ENCODE assay signal across 38 mouse cellular contexts in the genomic region with DNA sequence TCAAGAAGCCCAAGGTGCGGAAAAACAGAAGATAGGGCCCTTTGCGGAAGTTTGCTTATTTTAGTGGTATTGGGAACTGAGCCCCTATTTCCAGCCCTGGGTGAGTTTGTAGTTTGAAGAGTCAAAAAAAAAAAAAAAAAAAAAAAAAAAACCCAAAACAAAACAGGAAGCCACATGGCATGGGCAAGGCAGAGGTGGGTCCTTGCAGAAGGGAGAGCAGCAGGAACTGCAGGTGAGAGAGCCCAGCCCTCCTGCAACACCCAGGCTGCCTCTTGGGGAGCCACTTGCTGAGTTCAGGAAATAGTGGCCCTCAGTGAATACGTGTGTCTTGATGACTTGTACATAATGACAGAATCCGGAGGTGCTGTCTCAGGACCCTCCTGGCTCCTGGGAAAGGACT. TPM values are rescaled to one million over a fixed set of nuclear protein-coding genes. Genes with fewer than 3 reads are reported as not detected.
DNase-seq lines count a peak whose midpoint lies in the region; ATAC-seq and TF ChIP-seq lines count a peak whose summit lies in the region.
"Had no signal": no experiment of that assay in that cellular context is flagged by ENCODE, and none has a peak within 500 bp of the region (broad histone marks: within the 10 kb centered on the region; RNA-seq: fewer than 3 reads in every experiment).

No protein-coding gene starts in this region.

- peak overlapping the region; percentile 2 for H3K9ac ChIP-seq in heart, embryonic 13.5 days
- H3K9ac ChIP-seq: embryonic facial prominence, embryonic 12.5 days; hindbrain, embryonic 15.5 days; intestine, embryonic 15.5 days; midbrain, embryonic 15.5 days had no signal

- H3K27ac ChIP-seq in heart, embryonic 13.5 days (replicated peaks): no peak overlapping the region
- no peak overlapping the region for H3K27ac ChIP-seq in thymus, adult 2 months (ENCODE audit: control insufficient read depth, insufficient read depth, low read length)
- H3K27ac ChIP-seq in limb, embryonic 10.5 days: peak overlapping the region; percentile 75
- H3K27ac ChIP-seq: embryonic facial prominence, embryonic 12.5 days; hindbrain, embryonic 10.5 days; hindbrain, embryonic 15.5 days; intestine, embryonic 15.5 days; kidney, postnatal 0 days; left cerebral cortex, adult 2 months; midbrain, embryonic 10.5 days; midbrain, embryonic 15.5 days had no signal

- TF ChIP-seq CTCF in thymus, adult 2 months (IDR thresholded peaks at IDR 0.05; ENCODE audit: borderline replicate concordance, control insufficient read depth, extremely low read depth, insufficient read depth, low read length, poor library complexity): no peak

- peaks cover 51% of the 10 kb centered on the region for H3K27me3 ChIP-seq in heart, embryonic 13.5 days (replicated peaks)
- no peaks in the 10 kb centered on the region for H3K27me3 ChIP-seq in thymus, adult 2 months (ENCODE audit: control insufficient read depth, insufficient read depth, low read length)
- H3K27me3 ChIP-seq in limb, embryonic 10.5 days (ENCODE audit: low read depth, poor library complexity, severe bottlenecking): no peaks in the 10 kb centered on the region
- H3K27me3 ChIP-seq: embryonic facial prominence, embryonic 12.5 days; hindbrain, embryonic 15.5 days; intestine, embryonic 15.5 days had no signal

- DNase-seq in heart, adult 8-10 months (ENCODE audit: low spot score): no peak
- peak; percentile 8 for DNase-seq in thymus, postnatal 0 days (ENCODE audit: low spot score)
- DNase-seq in thymus, adult 2 months: no peak
- no peak for DNase-seq in limb, embryonic 10.5 days (ENCODE audit: low spot score)
- no peak for DNase-seq in layer of hippocampus, adult 18-20 months (ENCODE audit: low spot score in 2 of 2)
- DNase-seq in cerebellum, postnatal 36 days: no peak
- DNase-seq: adrenal gland, adult 2 months; adrenal gland, postnatal 36 days; cerebellum, adult 18-20 months; cerebellum, postnatal 14 days; gastrocnemius, postnatal 36 days; kidney, adult 2 months; lung, postnatal 10 days; right cerebral cortex, adult 18-20 months; spleen, adult 18-20 months; thymus, postnatal 36 days had no signal

- H3K36me3 ChIP-seq in heart, embryonic 13.5 days: no peaks in the 10 kb centered on the region
- H3K36me3 ChIP-seq in thymus, adult 2 months (ENCODE audit: control insufficient read depth, insufficient read depth, low read length): no peaks in the 10 kb centered on the region
- peaks cover 98% of the 10 kb centered on the region for H3K36me3 ChIP-seq in limb, embryonic 10.5 days
- H3K36me3 ChIP-seq: embryonic facial prominence, embryonic 12.5 days; hindbrain, embryonic 10.5 days; hindbrain, embryonic 15.5 days; intestine, embryonic 15.5 days; midbrain, embryonic 10.5 days; midbrain, embryonic 15.5 days had no signal

- no peak for ATAC-seq in heart, embryonic 13.5 days (ENCODE audit: extremely low read depth, insufficient number of reproducible peaks, low FRiP score, low TSS enrichment)
- peak; percentile 54; the same call in 1 of the 2 replicates for ATAC-seq in megakaryocyte progenitor cell, adult 5-6 weeks (replicated peaks; ENCODE audit: poor library complexity)
- ATAC-seq: forebrain, embryonic 14.5 days; intestine, embryonic 15.5 days; midbrain, embryonic 15.5 days had no signal

- peaks cover 23% of the 10 kb centered on the region for H3K4me1 ChIP-seq in heart, embryonic 13.5 days
- no peaks in the 10 kb centered on the region for H3K4me1 ChIP-seq in thymus, adult 2 months (replicated peaks; ENCODE audit: control insufficient read depth, insufficient read depth, low read length)
- H3K4me1 ChIP-seq in limb, embryonic 10.5 days: peaks cover 67% of the 10 kb centered on the region
- H3K4me1 ChIP-seq: hindbrain, embryonic 15.5 days; midbrain, embryonic 15.5 days had no signal

- no peaks in the 10 kb centered on the region for H3K9me3 ChIP-seq in heart, embryonic 13.5 days
- H3K9me3 ChIP-seq in limb, embryonic 10.5 days (replicated peaks): no peaks in the 10 kb centered on the region
- H3K9me3 ChIP-seq: embryonic facial prominence, embryonic 12.5 days; hindbrain, embryonic 10.5 days; hindbrain, embryonic 15.5 days; intestine, embryonic 15.5 days; midbrain, embryonic 10.5 days; midbrain, embryonic 15.5 days had no signal

- no peak overlapping the region for H3K4me2 ChIP-seq in heart, embryonic 13.5 days
- H3K4me2 ChIP-seq: embryonic facial prominence, embryonic 12.5 days; hindbrain, embryonic 15.5 days; intestine, embryonic 15.5 days; liver, embryonic 11.5 days; midbrain, embryonic 15.5 days had no signal

- no peak for TF ChIP-seq POLR2A in thymus, adult 2 months (IDR thresholded peaks at IDR 0.05; ENCODE audit: control insufficient read depth, extremely low read depth, insufficient read depth, low read length, poor library complexity)

- no peak overlapping the region for H3K4me3 ChIP-seq in heart, embryonic 13.5 days
- H3K4me3 ChIP-seq in thymus, adult 2 months (ENCODE audit: control insufficient read depth, insufficient read depth, low read length): no peak overlapping the region
- peak overlapping the region; percentile 14 for H3K4me3 ChIP-seq in limb, embryonic 10.5 days
- H3K4me3 ChIP-seq: embryonic facial prominence, embryonic 12.5 days; hindbrain, embryonic 10.5 days; hindbrain, embryonic 15.5 days; intestine, embryonic 15.5 days; left cerebral cortex, adult 2 months; midbrain, embryonic 10.5 days; midbrain, embryonic 15.5 days had no signal

- WGBS in heart, embryonic 13.5 days: 50% methylated on average over 4 of the region's 4 CpGs
- WGBS in thymus, adult 2 months: 43% methylated on average over 4 of the region's 4 CpGs
- 58% methylated on average over 4 of the region's 4 CpGs for WGBS in limb, embryonic 10.5 days

RNA-seq across cellular contexts. Expression of a gene that starts 23.3 kb away (rescaled TPM):
- polyA plus RNA-seq in heart, embryonic 13.5 days (2015; fragmentation: Nextera tagmentation; extraction: Ambion mirVana): 2.5 and 3.2 TPM in 2 replicates
- total RNA-seq in heart, adult 8-10 months (2022): not detected
- polyA plus RNA-seq in thymus, postnatal 0 days (2015; fragmentation: Nextera tagmentation; extraction: Ambion mirVana): 0.04 TPM in 1 of 2 replicates, not detected in the other
- 0.06 and 0.08 TPM in 2 replicates for polyA plus RNA-seq in thymus, adult 2 months (2012; rRNA removed)
- 23.5 and 49.0 TPM in 2 replicates for polyA plus RNA-seq in limb, embryonic 10.5 days (2016; fragmentation: Nextera tagmentation; extraction: Ambion mirVana)
- total RNA-seq in megakaryocyte progenitor cell, adult 5-6 weeks (2015): not detected in 2 replicates
- not detected in 2 replicates for total RNA-seq in megakaryocyte progenitor cell, adult 5-6 weeks (2017)
- total RNA-seq in layer of hippocampus, adult 18-20 months (2021): under 1 TPM in 1 of 2 experiments, not detected in 1; 0.18 TPM
- total RNA-seq: adrenal gland, postnatal 36 days; neutrophil, adult 5-6 weeks had no signal
- polyA plus RNA-seq: liver, embryonic 16.5 days had no signal

RNA-seq across cellular contexts. Expression of a gene that starts 59.4 kb away (rescaled TPM):
- not detected in 2 replicates for polyA plus RNA-seq in heart, embryonic 13.5 days (2015; fragmentation: Nextera tagmentation; extraction: Ambion mirVana)
- total RNA-seq in heart, adult 8-10 months (2022): not detected
- not detected in 2 replicates for polyA plus RNA-seq in thymus, postnatal 0 days (2015; fragmentation: Nextera tagmentation; extraction: Ambion mirVana)
- not detected in 2 replicates for polyA plus RNA-seq in thymus, adult 2 months (2012; rRNA removed)
- polyA plus RNA-seq in limb, embryonic 10.5 days (2016; fragmentation: Nextera tagmentation; extraction: Ambion mirVana): not detected in 2 replicates
- total RNA-seq in megakaryocyte progenitor cell, adult 5-6 weeks (2015): not detected in 2 replicates
- total RNA-seq in megakaryocyte progenitor cell, adult 5-6 weeks (2017): not detected in 2 replicates
- total RNA-seq in layer of hippocampus, adult 18-20 months (2021): not detected
- total RNA-seq: adrenal gland, adult 2 months; adrenal gland, postnatal 36 days; gastrocnemius, adult 18-20 months; gastrocnemius, postnatal 36 days; layer of hippocampus, postnatal 14 days; left cerebral cortex, adult 2 months; left cerebral cortex, postnatal 25 days; neutrophil, adult 5-6 weeks had no signal
- polyA plus RNA-seq: adrenal gland, adult 2 months; brain, embryonic 14.5 days; embryonic facial prominence, embryonic 12.5 days; forebrain, embryonic 14.5 days; heart, postnatal 0 days; hindbrain, embryonic 10.5 days; hindbrain, embryonic 15.5 days; intestine, embryonic 15.5 days; kidney, adult 2 months; kidney, postnatal 0 days; large intestine, adult 2 months; liver, embryonic 11.5 days; liver, embryonic 16.5 days; midbrain, embryonic 10.5 days; midbrain, embryonic 15.5 days; neural tube, embryonic 11.5 days; stomach, embryonic 16.5 days had no signal
